Mouse (Mus musculus) kidney, embryonic 14.5 days (tissue): ENCODE measurements around the gene Aoc1. TPM values are rescaled to one million over a fixed set of nuclear protein-coding genes. Genes with fewer than 3 reads are reported as not detected.
A peak's percentile ranks its signal among the peaks of the same experiment; 100 is the strongest.

ENCODE experiments used
- ATAC-seq: fragments of 200-750 bp; cut with Nextera tagmentation; 2 replicates; pipeline ENCODE4 v1.8.0; 2017; ENCODE audit warnings: moderate number of reproducible peaks, mild to moderate bottlenecking, moderate TSS enrichment, moderate library complexity; ENCODE audit not compliant: low FRiP score, low TSS enrichment
- H3K27ac ChIP-seq: fragments of 300-500 bp; sonication (generic); 2 replicates; pipeline ENCODE4 v1.5.1; 2014; ENCODE audit warnings: low read depth, mild to moderate bottlenecking, low read length, moderate library complexity, mixed read lengths
- H3K27me3 ChIP-seq: fragments of 300-500 bp; sonication (generic); 2 replicates; pipeline ENCODE4 v1.6.1; 2014; ENCODE audit warnings: mild to moderate bottlenecking, low read length; ENCODE audit not compliant: control insufficient read depth, insufficient read depth
- H3K36me3 ChIP-seq: fragments of 300-500 bp; sonication (generic); 2 replicates; pipeline ENCODE4 v1.6.1; 2014; ENCODE audit warnings: low read length, mixed read lengths; ENCODE audit not compliant: control insufficient read depth, insufficient read depth
- H3K4me1 ChIP-seq: fragments of 300-500 bp; sonication (generic); 2 replicates; pipeline ENCODE4 v1.6.1; 2014; ENCODE audit warnings: low read length, mixed read lengths; ENCODE audit not compliant: control insufficient read depth, insufficient read depth
- H3K4me2 ChIP-seq: fragments of 300-500 bp; sonication (generic); replicated peaks from 2 replicates; pipeline ENCODE4 v1.6.1; 2014; ENCODE audit warnings: low read depth, mild to moderate bottlenecking, low read length
- H3K4me3 ChIP-seq: fragments of 300-500 bp; sonication (generic); 2 replicates; pipeline ENCODE4 v1.5.1; 2014; ENCODE audit warnings: mild to moderate bottlenecking, low read length
- H3K9ac ChIP-seq: fragments of 300-500 bp; sonication (generic); 2 replicates; pipeline ENCODE4 v1.6.1; 2014; ENCODE audit warnings: low read depth, mild to moderate bottlenecking, low read length, moderate library complexity
- H3K9me3 ChIP-seq: fragments of 300-500 bp; sonication (generic); 2 replicates; pipeline ENCODE4 v1.6.1; 2016; ENCODE audit warnings: low read length; ENCODE audit not compliant: control insufficient read depth
- WGBS: fragments of 180-500 bp; shearing (Covaris S2); extraction: QIAGEN DNeasy Blood & Tissue Kit; methylation state at CpG from one replicate; pipeline ENCODE4 v1.1.7; 2014; 5-methylcytosine and 5-hydroxymethylcytosine counted together
- polyA plus RNA-seq: library from polyadenylated mRNA; unstranded; fragments of >200 nt; fragmentation: Nextera tagmentation; extraction: Ambion mirVana; gene quantifications from 2 replicates; pipeline ENCODE4 v1.2.1, GENCODE M21; 2014

Gene Aoc1
- polyA plus RNA-seq, 1 experiment from 2014 or later: 1.4 TPM

DNA sequence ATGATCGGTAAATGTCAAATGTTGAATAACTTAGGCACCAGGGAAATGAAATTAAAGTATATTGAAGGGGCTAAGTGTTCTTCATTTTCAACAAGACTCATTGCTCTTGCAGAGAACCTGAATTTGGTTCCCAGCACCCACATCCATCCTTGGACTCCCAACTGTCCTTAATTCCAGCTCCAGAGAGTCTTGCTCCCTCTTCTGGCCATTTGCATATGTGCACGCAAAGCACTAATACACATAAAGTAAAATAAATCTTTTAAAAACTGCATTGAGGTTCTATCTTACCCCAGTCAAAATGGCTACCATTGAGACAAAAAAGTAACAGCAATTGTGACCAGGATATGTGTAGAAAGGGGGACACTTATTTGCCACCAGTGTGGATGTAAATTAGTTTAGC lies 18.5 kb upstream of the Aoc1 start:
- WGBS: 100% methylated on average over 2 of the region's 2 CpGs
- H3K27me3 ChIP-seq: no peaks in the 10 kb centered on the region
- ATAC-seq: no peak
- no peaks in the 10 kb centered on the region for H3K4me1 ChIP-seq
- no peaks in the 10 kb centered on the region for H3K9me3 ChIP-seq
- no peak overlapping the region for H3K4me2 ChIP-seq
- no peak overlapping the region for H3K9ac ChIP-seq
- no peak overlapping the region for H3K27ac ChIP-seq
- no peak overlapping the region for H3K4me3 ChIP-seq
- H3K36me3 ChIP-seq: no peaks in the 10 kb centered on the region

DNA sequence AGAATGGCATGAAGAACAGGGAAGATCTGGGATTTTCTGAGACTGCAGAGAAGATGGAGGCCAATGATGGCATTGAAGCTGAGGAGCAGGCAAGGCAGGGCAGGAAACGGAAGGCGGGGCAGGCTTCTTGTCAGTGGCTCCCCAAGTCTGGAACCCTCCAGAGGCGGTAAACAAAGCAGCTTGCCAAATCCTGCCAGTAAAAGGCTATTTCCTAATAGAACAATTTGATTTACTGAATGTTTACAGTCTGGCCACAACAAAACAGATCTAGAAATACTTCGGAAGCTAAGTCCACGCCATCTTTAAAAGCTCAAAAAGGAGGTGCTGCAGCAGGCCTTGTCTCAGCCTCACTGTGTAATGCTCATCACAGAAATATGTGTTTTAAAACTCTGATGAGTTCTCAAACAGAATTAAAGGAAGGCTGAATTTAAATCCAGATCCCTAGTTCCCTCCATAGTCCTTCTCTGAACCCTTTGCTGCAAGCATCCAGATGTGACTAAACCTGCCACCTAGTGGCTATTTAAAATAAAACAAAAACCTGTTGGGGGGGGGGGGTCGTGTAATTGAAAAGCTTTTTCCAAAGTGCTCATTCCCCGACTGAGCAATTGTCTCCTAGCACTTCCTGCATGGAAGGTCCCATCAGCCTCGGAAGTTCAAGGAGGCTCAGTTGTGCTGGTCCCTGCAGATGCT lies 14.9 kb upstream of the Aoc1 start:
- Histone ChIP-seq H3K9ac (no peak overlapping the region), H3K36me3 (no peaks in the 10 kb centered on the region), H3K27ac (no peak overlapping the region), H3K4me1 (no peaks in the 10 kb centered on the region), H3K9me3 (no peaks in the 10 kb centered on the region), H3K4me3 (no peak overlapping the region), H3K4me2 (no peak overlapping the region), H3K27me3 (no peaks in the 10 kb centered on the region)
- WGBS: 49% methylated on average over 8 of the region's 8 CpGs
- ATAC-seq: no peak

GRCm38 (mm10) chr6:48860130-48860815 lies 12.4 kb upstream of the Aoc1 start:
- 16% methylated on average over 19 of the region's 23 CpGs for WGBS
- peak overlapping the region; percentile 46 for H3K4me2 ChIP-seq
- no peaks in the 10 kb centered on the region for H3K4me1 ChIP-seq
- H3K9me3 ChIP-seq: no peaks in the 10 kb centered on the region
- peak overlapping the region; percentile 22 for H3K4me3 ChIP-seq
- H3K9ac ChIP-seq: peak overlapping the region; percentile 23; the same call in 1 of the 2 replicates
- ATAC-seq: peak; percentile 71
- no peaks in the 10 kb centered on the region for H3K27me3 ChIP-seq
- H3K36me3 ChIP-seq: no peaks in the 10 kb centered on the region
- no peak overlapping the region for H3K27ac ChIP-seq

GRCm38 (mm10) chr6:48860851-48861250 lies 11.8 kb upstream of the Aoc1 start:
- WGBS: 93% methylated on average over 1 of the region's 1 CpGs
- no peaks in the 10 kb centered on the region for H3K9me3 ChIP-seq
- H3K4me3 ChIP-seq: no peak overlapping the region
- no peak overlapping the region for H3K9ac ChIP-seq
- no peaks in the 10 kb centered on the region for H3K4me1 ChIP-seq
- ATAC-seq: no peak
- H3K27ac ChIP-seq: no peak overlapping the region
- no peaks in the 10 kb centered on the region for H3K36me3 ChIP-seq
- H3K4me2 ChIP-seq: no peak overlapping the region
- H3K27me3 ChIP-seq: no peaks in the 10 kb centered on the region

- Histone ChIP-seq H3K27ac (no peak overlapping the region), H3K36me3 (no peaks in the 10 kb centered on the region), H3K4me3 (no peak overlapping the region), H3K4me1 (no peaks in the 10 kb centered on the region), H3K9me3 (no peaks in the 10 kb centered on the region), H3K27me3 (no peaks in the 10 kb centered on the region), H3K9ac (no peak overlapping the region), H3K4me2 (no peak overlapping the region)
- 73% methylated on average over 12 of the region's 12 CpGs for WGBS
- ATAC-seq: no peak; the same call in 1 of the 2 replicates
These were observed 10.9 kb upstream of the Aoc1 start for GRCm38 (mm10) chr6:48861616-48862280.

DNA sequence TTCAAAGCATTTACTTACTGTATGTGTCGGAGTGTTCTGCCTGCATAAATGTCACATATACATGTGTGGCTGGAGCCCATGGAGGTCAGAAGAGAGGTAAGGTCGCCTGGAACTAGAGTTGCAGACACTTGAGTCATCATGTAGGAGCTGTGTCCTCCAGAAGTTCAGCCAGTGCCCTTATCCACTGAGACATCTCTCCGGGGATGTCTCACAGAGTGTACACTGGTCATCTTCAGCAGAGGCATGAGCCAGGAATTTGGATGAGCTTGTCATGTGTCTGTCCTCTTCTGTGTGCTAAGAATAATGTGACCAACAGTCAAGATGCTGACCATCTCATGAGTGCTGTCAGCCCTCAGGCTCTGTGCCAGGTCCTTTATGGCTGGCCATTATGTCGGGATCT lies 9.9 kb upstream of the Aoc1 start:
- no peak overlapping the region for H3K9ac ChIP-seq
- H3K4me2 ChIP-seq: no peak overlapping the region
- ATAC-seq: no peak
- H3K27me3 ChIP-seq: no peaks in the 10 kb centered on the region
- WGBS: 82% methylated on average over 4 of the region's 4 CpGs
- no peak overlapping the region for H3K4me3 ChIP-seq
- no peaks in the 10 kb centered on the region; the same call in 1 of the 2 replicates for H3K4me1 ChIP-seq
- no peaks in the 10 kb centered on the region for H3K9me3 ChIP-seq
- H3K36me3 ChIP-seq: no peaks in the 10 kb centered on the region
- H3K27ac ChIP-seq: no peak overlapping the region

- H3K4me2 ChIP-seq: no peak overlapping the region
- no peaks in the 10 kb centered on the region for H3K27me3 ChIP-seq
- no peak overlapping the region for H3K27ac ChIP-seq
- 88% methylated on average over 7 of the region's 7 CpGs for WGBS
- ATAC-seq: no peak
- H3K4me1 ChIP-seq: no peaks in the 10 kb centered on the region; the same call in 1 of the 2 replicates
- H3K9ac ChIP-seq: no peak overlapping the region
- no peak overlapping the region for H3K4me3 ChIP-seq
- H3K9me3 ChIP-seq: no peaks in the 10 kb centered on the region
- no peaks in the 10 kb centered on the region for H3K36me3 ChIP-seq
These were observed 9.2 kb upstream of the Aoc1 start for GRCm38 (mm10) chr6:48863488-48863887.

- Histone ChIP-seq H3K9me3 (no peaks in the 10 kb centered on the region), H3K27me3 (no peaks in the 10 kb centered on the region), H3K4me3 (no peak overlapping the region), H3K4me1 (no peaks in the 10 kb centered on the region; the same call in 1 of the 2 replicates), H3K36me3 (no peaks in the 10 kb centered on the region), H3K4me2 (no peak overlapping the region), H3K9ac (no peak overlapping the region), H3K27ac (no peak overlapping the region)
- ATAC-seq: no peak
- WGBS: 47% methylated on average over 3 of the region's 3 CpGs
These were observed 8.5 kb upstream of the Aoc1 start for GRCm38 (mm10) chr6:48864181-48864580.

- WGBS: 33% methylated on average over 3 of the region's 3 CpGs
- H3K27me3 ChIP-seq: no peaks in the 10 kb centered on the region
- no peak overlapping the region for H3K4me2 ChIP-seq
- H3K9me3 ChIP-seq: no peaks in the 10 kb centered on the region
- no peak overlapping the region for H3K9ac ChIP-seq
- no peak overlapping the region for H3K4me3 ChIP-seq
- H3K4me1 ChIP-seq: no peaks in the 10 kb centered on the region; the same call in 1 of the 2 replicates
- peak overlapping the region; percentile 51; the same call in 1 of the 2 replicates for H3K27ac ChIP-seq
- no peak for ATAC-seq
- no peaks in the 10 kb centered on the region for H3K36me3 ChIP-seq
These were observed 8.0 kb upstream of the Aoc1 start for GRCm38 (mm10) chr6:48864723-48865122.
